Mouse (Mus musculus) brain, embryonic 14.5 days (tissue): ENCODE measurements around the gene Il17ra. TPM values are rescaled to one million over a fixed set of nuclear protein-coding genes. Genes with fewer than 3 reads are reported as not detected.

Experiments
- DNase-seq: peaks from one replicate; pipeline ENCODE4 v3.0.0-alpha.2; 2011; ENCODE audit warnings: low read depth
- CTCF ChIP-seq: fragments of 200-500 bp; IDR thresholded peaks from 2 replicates; pipeline ENCODE4 v1.5.1; 2012; ENCODE audit warnings: inconsistent platforms, mild to moderate bottlenecking, moderate library complexity, borderline replicate concordance; ENCODE audit not compliant: insufficient read depth, insufficient read length; ENCODE audit errors: extremely low read depth
- POLR2A ChIP-seq: fragments of 200-500 bp; IDR thresholded peaks from 2 replicates; pipeline ENCODE4 v1.6.1; 2012; ENCODE audit warnings: mild to moderate bottlenecking, inconsistent platforms, borderline replicate concordance; ENCODE audit not compliant: poor library complexity, insufficient read depth, insufficient read length, severe bottlenecking; ENCODE audit errors: extremely low read depth
- polyA plus RNA-seq: library from polyadenylated mRNA; depleted of rRNA; stranded (reverse); fragments of >200 nt; gene quantifications from 2 replicates; pipeline ENCODE4 v1.2.3, GENCODE M21; 2012

Gene Il17ra
- polyA plus RNA-seq, 1 experiment = 5.2 TPM

DNA sequence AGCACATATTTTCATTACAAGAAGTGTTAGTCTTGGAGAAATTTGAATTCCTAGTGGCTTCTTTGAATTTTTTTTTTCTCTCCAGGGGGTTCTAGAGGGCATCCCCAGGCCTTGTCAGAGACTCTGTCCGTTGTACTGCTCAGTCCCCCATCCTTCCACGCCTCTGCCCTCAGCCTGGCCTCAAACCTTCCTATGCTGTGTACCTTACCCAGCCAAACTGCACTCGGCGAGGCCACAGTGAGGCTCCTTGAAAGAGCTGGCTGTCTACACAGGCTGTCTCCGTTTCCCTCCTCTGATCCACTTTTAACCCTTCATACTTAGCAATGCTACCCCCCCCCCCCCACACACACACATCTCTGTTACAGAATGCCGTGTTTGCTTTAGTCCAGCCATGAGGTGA is 796 bp upstream of the Il17ra start:
- DNase-seq = no peak
- TF ChIP-seq CTCF (no peak), POLR2A (no peak)

- DNase-seq = peak; percentile 70
- TF ChIP-seq POLR2A = no peak
- no peak for TF ChIP-seq CTCF
Measured at GRCm38 (mm10) chr6:120463884-120464283, 837 bp downstream of the Il17ra start.

DNA sequence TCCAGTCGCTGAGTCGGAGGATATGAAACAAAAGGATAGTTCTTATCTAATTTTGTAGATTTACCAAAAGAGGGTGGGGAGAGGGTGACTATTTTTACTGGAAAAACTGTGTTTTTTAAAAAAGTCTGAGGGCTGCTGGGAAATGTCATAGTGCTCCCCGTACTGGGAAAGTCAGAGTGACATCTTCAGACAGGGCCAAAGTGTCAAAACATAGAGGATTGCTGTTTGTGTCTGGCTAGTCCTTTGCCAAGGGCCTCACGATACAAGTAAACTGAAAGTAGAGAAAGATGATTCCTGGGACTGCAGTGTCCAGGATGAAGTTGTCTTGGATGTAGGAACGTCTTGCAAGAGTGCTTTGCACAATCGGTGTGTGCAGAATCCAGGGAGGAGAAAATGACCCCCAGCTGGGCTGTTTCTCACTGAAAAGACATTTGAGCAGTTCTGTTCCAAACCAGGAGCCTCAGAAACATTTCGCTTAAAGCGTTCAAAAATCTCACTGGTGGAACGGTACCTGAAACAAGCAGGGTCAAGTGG is 1.4 kb downstream of the Il17ra start:
- TF ChIP-seq POLR2A (no peak), CTCF (no peak)
- no peak for DNase-seq

GRCm38 (mm10) chr6:120465393-120465792 is 2.3 kb downstream of the Il17ra start:
- TF ChIP-seq CTCF (no peak), POLR2A (no peak)
- no peak for DNase-seq

- no peak for TF ChIP-seq POLR2A
- TF ChIP-seq CTCF = no peak
Measured at GRCm38 (mm10) chr6:120466609-120467329, 3.7 kb downstream of the Il17ra start.

GRCm38 (mm10) chr6:120468259-120468658 is 5.2 kb downstream of the Il17ra start:
- no peak for DNase-seq
- no peak for TF ChIP-seq POLR2A
- no peak for TF ChIP-seq CTCF

More at GRCm38 (mm10) chr6:120466609-120467329, 3.7 kb downstream of the Il17ra start:
- DNase-seq = no peak

GRCm38 (mm10) chr6:120469268-120469667 is 6.2 kb downstream of the Il17ra start:
- DNase-seq = no peak
- TF ChIP-seq POLR2A = no peak
- no peak for TF ChIP-seq CTCF

- TF ChIP-seq CTCF (no peak), POLR2A (no peak)
Measured at GRCm38 (mm10) chr6:120469770-120470169, 6.7 kb downstream of the Il17ra start.

GRCm38 (mm10) chr6:120470666-120471065 is 7.6 kb downstream of the Il17ra start:
- TF ChIP-seq POLR2A (no peak), CTCF (no peak)
- DNase-seq = no peak

More at GRCm38 (mm10) chr6:120469770-120470169, 6.7 kb downstream of the Il17ra start:
- DNase-seq = no peak

DNA sequence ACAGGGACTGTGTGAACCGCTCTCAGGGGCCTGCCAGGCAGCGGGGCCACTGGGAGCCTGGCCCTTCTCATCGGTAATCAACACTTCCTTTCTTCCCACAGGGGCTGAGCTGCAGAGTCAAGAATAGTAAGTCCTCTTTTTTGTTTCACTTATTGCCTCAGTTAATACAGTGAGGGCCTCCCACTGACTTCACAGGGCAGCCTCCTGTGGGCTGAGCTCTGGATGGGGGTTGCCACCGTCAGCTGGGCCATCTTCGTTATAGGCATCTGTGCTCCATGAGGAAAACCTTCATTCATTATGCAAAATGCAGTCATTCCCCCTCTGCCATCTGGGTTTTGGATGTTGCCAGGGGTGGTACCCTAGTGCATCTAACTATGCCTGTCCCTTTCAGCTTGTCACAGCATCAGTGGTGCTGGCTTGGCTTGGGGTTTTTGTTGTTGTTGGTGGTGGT is 9.0 kb downstream of the Il17ra start:
- TF ChIP-seq CTCF = no peak
- TF ChIP-seq POLR2A = no peak
- DNase-seq = peak; percentile 90

DNA sequence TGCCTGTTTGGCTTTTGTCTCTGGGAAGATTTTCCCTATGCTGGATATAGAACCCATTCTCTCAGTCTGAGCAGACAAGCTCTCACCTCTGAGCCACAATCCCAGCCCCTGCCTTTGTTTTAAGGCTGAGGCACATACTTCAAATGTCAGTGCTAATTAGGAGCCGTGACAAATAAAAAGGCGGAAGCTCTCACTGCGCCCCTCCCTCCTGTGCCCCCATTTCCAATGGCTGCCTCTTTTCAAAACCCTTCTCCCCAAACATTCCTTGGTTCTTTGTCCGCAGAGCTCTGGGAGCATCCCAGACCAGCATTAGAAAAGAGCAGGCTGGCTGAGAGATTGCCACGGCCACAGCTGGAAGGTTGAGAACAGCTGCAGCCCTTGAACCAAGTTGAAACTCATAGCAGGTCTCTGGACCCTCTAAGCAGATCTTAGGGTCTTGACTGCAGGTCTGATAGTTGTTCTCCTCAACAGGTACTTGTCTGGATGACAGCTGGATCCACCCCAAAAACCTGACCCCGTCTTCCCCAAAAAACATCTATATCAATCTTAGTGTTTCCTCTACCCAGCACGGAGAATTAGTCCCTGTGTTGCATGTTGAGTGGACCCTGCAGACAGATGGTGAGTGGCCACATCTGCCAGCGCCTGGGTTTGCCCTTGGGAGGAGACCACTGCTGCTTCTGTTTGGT is 9.6 kb downstream of the Il17ra start:
- peak; percentile 77 for DNase-seq
- TF ChIP-seq POLR2A = no peak
- no peak for TF ChIP-seq CTCF
